Mouse (Mus musculus): ENCODE measurements at regions not wholly inside any gene's neighbourhood (a gene's known extent, or its start where the extent isn't known, plus 50 kb on each side); places are given as distances from the start of the nearest gene placed in this dataset.

GRCm38 (mm10) chr12:28076606-28077005 lies 475.6 kb downstream of the Dcdc2c start:
- Histone ChIP-seq H3ac (ENCODE audit: control insufficient read depth, insufficient read length, low read depth) (no peak overlapping the region), H3K79me3 (ENCODE audit: low read depth) (no peaks in the 10 kb centered on the region), H3K36me3 (ENCODE audit: control insufficient read depth, insufficient read depth) (no peaks in the 10 kb centered on the region), H3K4me3 (ENCODE audit: insufficient read depth, poor library complexity, severe bottlenecking) (no peak overlapping the region), H3K79me2 (ENCODE audit: control insufficient read depth, insufficient read depth) (no peaks in the 10 kb centered on the region), H3K27me3 (ENCODE audit: control insufficient read depth, insufficient read depth, insufficient read length) (no peaks in the 10 kb centered on the region)
- TF ChIP-seq USF1 (IDR thresholded peaks at IDR 0.05; ENCODE audit: low read depth): no peak

GRCm38 (mm10) chr12:28068584-28068983 lies 483.6 kb downstream of the Dcdc2c start:
- H3K79me3 ChIP-seq (ENCODE audit: low read depth): no peaks in the 10 kb centered on the region
- no peaks in the 10 kb centered on the region for H3K79me2 ChIP-seq (ENCODE audit: control insufficient read depth, insufficient read depth)
- no peaks in the 10 kb centered on the region for H3K36me3 ChIP-seq (ENCODE audit: control insufficient read depth, insufficient read depth)
- H3K4me3 ChIP-seq (ENCODE audit: insufficient read depth, poor library complexity, severe bottlenecking): no peak overlapping the region
- TF ChIP-seq MYOG (IDR thresholded peaks at IDR 0.05; ENCODE audit: control insufficient read depth, extremely low read depth, insufficient read length) (no peak), MAX (IDR thresholded peaks at IDR 0.05) (no peak)
- no peak overlapping the region for H3ac ChIP-seq (ENCODE audit: control insufficient read depth, insufficient read length, low read depth)
- H3K27me3 ChIP-seq (ENCODE audit: control insufficient read depth, insufficient read depth, insufficient read length): no peaks in the 10 kb centered on the region

GRCm38 (mm10) chr12:28060281-28060680 lies 491.9 kb downstream of the Dcdc2c start:
- no peak overlapping the region for H3K4me3 ChIP-seq (ENCODE audit: insufficient read depth, poor library complexity, severe bottlenecking)
- H3K79me2 ChIP-seq (ENCODE audit: control insufficient read depth, insufficient read depth): no peaks in the 10 kb centered on the region
- no peaks in the 10 kb centered on the region for H3K36me3 ChIP-seq (ENCODE audit: control insufficient read depth, insufficient read depth)
- no peak overlapping the region for H3ac ChIP-seq (ENCODE audit: control insufficient read depth, insufficient read length, low read depth)
- H3K27me3 ChIP-seq (ENCODE audit: control insufficient read depth, insufficient read depth, insufficient read length): no peaks in the 10 kb centered on the region
- H3K79me3 ChIP-seq (ENCODE audit: low read depth): no peaks in the 10 kb centered on the region
- no peak for TF ChIP-seq USF1 (IDR thresholded peaks at IDR 0.05; ENCODE audit: low read depth)

GRCm38 (mm10) chr12:28055518-28056280 lies 496.5 kb downstream of the Dcdc2c start:
- Histone ChIP-seq H3K79me2 (ENCODE audit: control insufficient read depth, insufficient read depth) (no peaks in the 10 kb centered on the region), H3K79me3 (ENCODE audit: low read depth) (no peaks in the 10 kb centered on the region), H3K4me3 (ENCODE audit: insufficient read depth, poor library complexity, severe bottlenecking) (no peak overlapping the region), H3ac (ENCODE audit: control insufficient read depth, insufficient read length, low read depth) (no peak overlapping the region), H3K27me3 (ENCODE audit: control insufficient read depth, insufficient read depth, insufficient read length) (no peaks in the 10 kb centered on the region), H3K36me3 (ENCODE audit: control insufficient read depth, insufficient read depth) (no peaks in the 10 kb centered on the region)
- no peak for TF ChIP-seq CTCF (IDR thresholded peaks at IDR 0.05; ENCODE audit: control insufficient read depth, insufficient read depth, insufficient read length)
- no peak for TF ChIP-seq MAX (IDR thresholded peaks at IDR 0.05)
- no peak for TF ChIP-seq MYOD1 (IDR thresholded peaks at IDR 0.05; ENCODE audit: control insufficient read depth, insufficient read length, low read depth)

- H3K4me3 ChIP-seq (ENCODE audit: insufficient read depth, poor library complexity, severe bottlenecking): no peak overlapping the region
- no peaks in the 10 kb centered on the region for H3K79me2 ChIP-seq (ENCODE audit: control insufficient read depth, insufficient read depth)
- no peaks in the 10 kb centered on the region for H3K36me3 ChIP-seq (ENCODE audit: control insufficient read depth, insufficient read depth)
- H3K79me3 ChIP-seq (ENCODE audit: low read depth): no peaks in the 10 kb centered on the region
- TF ChIP-seq CEBPB (IDR thresholded peaks at IDR 0.05; ENCODE audit: low read depth): no peak
- TF ChIP-seq CTCF (IDR thresholded peaks at IDR 0.05; ENCODE audit: control insufficient read depth, insufficient read depth, insufficient read length): no peak
- TF ChIP-seq FOSL1 (IDR thresholded peaks at IDR 0.05; ENCODE audit: insufficient read depth, low read length, poor library complexity, severe bottlenecking): no peak
- TF ChIP-seq USF1 (IDR thresholded peaks at IDR 0.05; ENCODE audit: low read depth): no peak
- TF ChIP-seq MYOG (IDR thresholded peaks at IDR 0.05; ENCODE audit: control insufficient read depth, extremely low read depth, insufficient read length): no peak
- no peaks in the 10 kb centered on the region for H3K27me3 ChIP-seq (ENCODE audit: control insufficient read depth, insufficient read depth, insufficient read length)
- H3ac ChIP-seq (ENCODE audit: control insufficient read depth, insufficient read length, low read depth): no peak overlapping the region
These were observed 497.8 kb downstream of the Dcdc2c start for GRCm38 (mm10) chr12:28054444-28054843.

GRCm38 (mm10) chr12:28047989-28048388 lies 504.2 kb downstream of the Dcdc2c start:
- TF ChIP-seq MYOD1 (IDR thresholded peaks at IDR 0.05; ENCODE audit: control insufficient read depth, insufficient read length, low read depth) (no peak), FOSL1 (IDR thresholded peaks at IDR 0.05; ENCODE audit: insufficient read depth, low read length, poor library complexity, severe bottlenecking) (no peak), MAX (IDR thresholded peaks at IDR 0.05) (no peak), MYOG (IDR thresholded peaks at IDR 0.05; ENCODE audit: control insufficient read depth, extremely low read depth, insufficient read length) (no peak), CEBPB (IDR thresholded peaks at IDR 0.05; ENCODE audit: low read depth) (no peak), USF1 (IDR thresholded peaks at IDR 0.05; ENCODE audit: low read depth) (no peak)
- Histone ChIP-seq H3K36me3 (ENCODE audit: control insufficient read depth, insufficient read depth) (no peaks in the 10 kb centered on the region), H3ac (ENCODE audit: control insufficient read depth, insufficient read length, low read depth) (no peak overlapping the region), H3K79me3 (ENCODE audit: low read depth) (no peaks in the 10 kb centered on the region), H3K4me3 (ENCODE audit: insufficient read depth, poor library complexity, severe bottlenecking) (no peak overlapping the region), H3K27me3 (ENCODE audit: control insufficient read depth, insufficient read depth, insufficient read length) (no peaks in the 10 kb centered on the region), H3K79me2 (ENCODE audit: control insufficient read depth, insufficient read depth) (no peaks in the 10 kb centered on the region)
